Mouse (Mus musculus) hindbrain, embryonic 15.5 days (tissue): Measurements from ENCODE around the gene Grb2. TPM values are rescaled to one million over a fixed set of nuclear protein-coding genes. Genes with fewer than 3 reads are reported as not detected.

ENCODE experiments used
- ATAC-seq: fragments of 200-750 bp; cut with Nextera tagmentation; 2 replicates; pipeline ENCODE4 v1.8.0; 2017; ENCODE audit warnings: low read depth, moderate number of reproducible peaks, moderate TSS enrichment; ENCODE audit not compliant: low FRiP score
- H3K27ac ChIP-seq: fragments of 300-500 bp; sonication (generic); replicated peaks from 2 replicates; pipeline ENCODE4 v1.5.1; 2015; ENCODE audit warnings: mild to moderate bottlenecking, inconsistent platforms
- H3K27me3 ChIP-seq: fragments of 300-500 bp; sonication (generic); 2 replicates; pipeline ENCODE4 v1.6.1; 2015; ENCODE audit warnings: control low read depth, inconsistent platforms
- H3K36me3 ChIP-seq: fragments of 300-500 bp; sonication (generic); 2 replicates; pipeline ENCODE4 v1.6.1; 2015; ENCODE audit warnings: control low read depth, inconsistent platforms
- H3K4me1 ChIP-seq: fragments of 300-500 bp; sonication (generic); replicated peaks from 2 replicates; pipeline ENCODE4 v1.6.1; 2015; ENCODE audit warnings: control low read depth, inconsistent platforms
- H3K4me2 ChIP-seq: fragments of 300-500 bp; sonication (generic); 2 replicates; pipeline ENCODE4 v1.6.1; 2015; ENCODE audit warnings: moderate library complexity, mild to moderate bottlenecking, inconsistent platforms
- H3K4me3 ChIP-seq: fragments of 300-500 bp; sonication (generic); 2 replicates; pipeline ENCODE4 v1.5.1; 2015; ENCODE audit warnings: mild to moderate bottlenecking, inconsistent platforms
- H3K9ac ChIP-seq: fragments of 300-500 bp; sonication (generic); 2 replicates; pipeline ENCODE4 v1.6.1; 2015; ENCODE audit warnings: inconsistent platforms
- H3K9me3 ChIP-seq: fragments of 300-500 bp; sonication (generic); 2 replicates; pipeline ENCODE4 v1.6.1; 2016; ENCODE audit warnings: control low read depth, inconsistent platforms
- WGBS: fragments of 180-500 bp; shearing (Covaris S2); methylation state at CpG from one replicate; pipeline ENCODE4 v1.1.7; 2015; 5-methylcytosine and 5-hydroxymethylcytosine counted together
- polyA plus RNA-seq: library from polyadenylated mRNA; unstranded; fragments of >200 nt; fragmentation: Nextera tagmentation; extraction: Ambion mirVana; gene quantifications from 2 replicates; pipeline ENCODE4 v1.2.1, GENCODE M21; 2015

Grb2 gene
- polyA plus RNA-seq, 1 experiment from 2014 or later = 190 TPM

DNA sequence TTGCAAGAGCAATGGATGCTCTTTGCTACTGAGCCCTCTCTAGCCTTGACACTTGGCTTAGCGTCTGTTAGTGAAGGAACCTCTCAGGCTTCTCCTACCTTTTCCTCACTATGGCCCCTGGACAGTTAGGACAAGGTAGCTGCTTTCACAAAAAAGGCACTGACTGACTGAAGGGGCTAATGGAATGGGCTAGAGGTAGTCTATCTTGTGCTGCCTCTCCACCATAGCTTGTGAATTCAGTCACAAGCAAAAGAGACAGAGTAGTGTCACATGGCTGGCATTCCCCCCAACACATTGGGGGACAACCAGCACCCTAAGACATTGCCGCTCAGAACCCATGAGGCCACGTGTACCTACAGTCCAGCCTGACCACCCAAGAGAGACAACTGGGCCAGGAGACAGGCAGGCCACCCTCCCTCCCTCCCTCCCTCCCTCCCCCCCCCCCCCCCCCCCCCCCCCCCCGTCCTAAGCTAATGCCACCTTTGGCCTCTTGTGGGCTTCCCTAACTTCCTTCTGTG, 68.0 kb downstream of the Grb2 start:
- Histone ChIP-seq H3K36me3 (0 out of 2 replicates have a peak, but pooled peaks cover 3% of the 10 kb centered on the region), H3K27me3 (no peaks in the 10 kb centered on the region), H3K4me2 (no peak overlapping the region), H3K4me3 (no peak overlapping the region), H3K9ac (no peak overlapping the region), H3K27ac (no peak overlapping the region), H3K9me3 (no peaks in the 10 kb centered on the region), H3K4me1 (no peaks in the 10 kb centered on the region)
- no peak for ATAC-seq
- 83% methylated on average over 3 of the region's 4 CpGs for WGBS

GRCm38 (mm10) chr11:115639540-115639939, 68.9 kb downstream of the Grb2 start:
- 92% methylated on average over 4 of the region's 4 CpGs for WGBS
- no peak overlapping the region for H3K27ac ChIP-seq
- H3K4me3 ChIP-seq = no peak overlapping the region
- H3K36me3 ChIP-seq = no peaks in the 10 kb centered on the region
- no peaks in the 10 kb centered on the region for H3K27me3 ChIP-seq
- H3K9me3 ChIP-seq = no peaks in the 10 kb centered on the region
- no peak for ATAC-seq
- no peak overlapping the region for H3K4me2 ChIP-seq
- no peaks in the 10 kb centered on the region for H3K4me1 ChIP-seq
- H3K9ac ChIP-seq = no peak overlapping the region

GRCm38 (mm10) chr11:115638498-115639409, 69.6 kb downstream of the Grb2 start:
- Histone ChIP-seq H3K4me2 (no peak overlapping the region), H3K27ac (no peak overlapping the region), H3K9me3 (no peaks in the 10 kb centered on the region), H3K27me3 (no peaks in the 10 kb centered on the region), H3K36me3 (no peaks in the 10 kb centered on the region), H3K4me3 (no peak overlapping the region), H3K4me1 (no peaks in the 10 kb centered on the region), H3K9ac (no peak overlapping the region)
- 84% methylated on average over 5 of the region's 5 CpGs for WGBS
- ATAC-seq = no peak

DNA sequence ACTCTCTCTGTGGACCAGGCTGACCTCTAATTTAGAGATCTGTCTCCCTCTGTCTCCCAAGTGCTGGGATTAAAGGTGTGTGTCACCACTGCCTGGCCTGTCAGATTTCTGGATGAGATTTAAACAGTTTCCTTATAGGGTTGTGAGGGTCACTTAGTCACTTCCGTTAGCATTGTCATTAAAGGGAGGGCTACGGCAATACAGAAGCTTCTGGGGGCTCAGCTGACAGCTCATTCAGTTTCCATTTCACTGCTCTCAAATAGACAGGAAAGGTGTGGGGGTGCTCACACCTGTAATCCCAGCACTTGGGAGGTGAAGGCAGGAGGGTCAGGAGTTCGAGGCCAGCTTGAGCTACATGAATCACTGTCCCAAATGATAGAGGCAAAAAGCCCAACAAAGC, 71.4 kb downstream of the Grb2 start:
- H3K4me3 ChIP-seq = no peak overlapping the region
- no peak overlapping the region for H3K9ac ChIP-seq
- 83% methylated on average over 3 of the region's 3 CpGs for WGBS
- no peaks in the 10 kb centered on the region for H3K9me3 ChIP-seq
- H3K4me2 ChIP-seq = no peak overlapping the region
- no peak overlapping the region for H3K27ac ChIP-seq
- no peaks in the 10 kb centered on the region for H3K27me3 ChIP-seq
- no peaks in the 10 kb centered on the region for H3K36me3 ChIP-seq
- H3K4me1 ChIP-seq = no peaks in the 10 kb centered on the region
- ATAC-seq = no peak

GRCm38 (mm10) chr11:115635484-115635883, 72.9 kb downstream of the Grb2 start:
- Histone ChIP-seq H3K36me3 (no peaks in the 10 kb centered on the region), H3K9ac (no peak overlapping the region), H3K4me3 (no peak overlapping the region), H3K9me3 (no peaks in the 10 kb centered on the region), H3K4me1 (no peaks in the 10 kb centered on the region), H3K27ac (no peak overlapping the region), H3K4me2 (no peak overlapping the region), H3K27me3 (no peaks in the 10 kb centered on the region)
- ATAC-seq = no peak
- 72% methylated on average over 8 of the region's 8 CpGs for WGBS

GRCm38 (mm10) chr11:115635041-115635440, 73.4 kb downstream of the Grb2 start:
- Histone ChIP-seq H3K36me3 (no peaks in the 10 kb centered on the region), H3K27me3 (no peaks in the 10 kb centered on the region), H3K4me2 (no peak overlapping the region), H3K4me1 (no peaks in the 10 kb centered on the region), H3K4me3 (no peak overlapping the region), H3K9me3 (no peaks in the 10 kb centered on the region), H3K27ac (no peak overlapping the region), H3K9ac (no peak overlapping the region)
- 91% methylated on average over 8 of the region's 8 CpGs for WGBS
- ATAC-seq = no peak

GRCm38 (mm10) chr11:115634109-115634508, 74.3 kb downstream of the Grb2 start:
- no peak overlapping the region for H3K4me3 ChIP-seq

GRCm38 (mm10) chr11:115632862-115633261, 75.5 kb downstream of the Grb2 start:
- Histone ChIP-seq H3K9me3 (no peaks in the 10 kb centered on the region), H3K36me3 (no peaks in the 10 kb centered on the region), H3K4me1 (peaks cover 5% of the 10 kb centered on the region; the same call in 1 of the 2 replicates), H3K4me2 (no peak overlapping the region), H3K9ac (no peak overlapping the region), H3K4me3 (no peak overlapping the region), H3K27me3 (no peaks in the 10 kb centered on the region), H3K27ac (no peak overlapping the region)
- no peak for ATAC-seq
- WGBS = 83% methylated on average over 10 of the region's 10 CpGs

More at GRCm38 (mm10) chr11:115634109-115634508, 74.3 kb downstream of the Grb2 start:
- Histone ChIP-seq H3K27ac (no peak overlapping the region), H3K27me3 (no peaks in the 10 kb centered on the region), H3K9ac (no peak overlapping the region), H3K36me3 (no peaks in the 10 kb centered on the region), H3K4me2 (no peak overlapping the region), H3K4me1 (no peaks in the 10 kb centered on the region), H3K9me3 (no peaks in the 10 kb centered on the region)
- 81% methylated on average over 4 of the region's 4 CpGs for WGBS
- no peak for ATAC-seq

DNA sequence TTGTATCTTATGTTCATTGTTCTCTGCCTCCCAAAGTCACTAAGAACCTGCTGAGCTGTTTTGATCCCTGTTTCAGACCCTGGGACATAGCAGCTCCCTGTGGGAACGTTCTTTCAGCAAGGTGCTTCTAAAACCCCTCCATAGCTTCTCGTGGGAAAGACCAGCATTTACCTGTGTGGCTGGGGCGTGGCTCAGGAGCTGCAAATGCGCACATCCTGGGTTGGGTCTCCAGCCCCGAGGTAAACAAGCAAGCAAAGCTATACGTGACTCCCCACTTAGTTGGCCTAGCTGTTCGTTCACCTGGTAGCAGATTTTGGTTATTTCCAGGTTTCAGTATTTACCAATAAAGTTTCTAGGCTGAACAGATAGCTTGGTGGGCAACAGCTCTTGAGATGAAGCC, 76.2 kb downstream of the Grb2 start:
- H3K4me3 ChIP-seq = no peak overlapping the region
- H3K9me3 ChIP-seq = no peaks in the 10 kb centered on the region
- H3K4me2 ChIP-seq = no peak overlapping the region
- no peak overlapping the region for H3K9ac ChIP-seq
- H3K4me1 ChIP-seq = peaks cover 9% of the 10 kb centered on the region
- no peak overlapping the region for H3K27ac ChIP-seq
- H3K27me3 ChIP-seq = no peaks in the 10 kb centered on the region
- H3K36me3 ChIP-seq = no peaks in the 10 kb centered on the region
- 73% methylated on average over 7 of the region's 7 CpGs for WGBS
- ATAC-seq = no peak

GRCm38 (mm10) chr11:115631505-115631890, 76.9 kb downstream of the Grb2 start:
- Histone ChIP-seq H3K4me2 (no peak overlapping the region), H3K4me1 (peaks cover 16% of the 10 kb centered on the region), H3K9me3 (no peaks in the 10 kb centered on the region), H3K36me3 (no peaks in the 10 kb centered on the region), H3K9ac (no peak overlapping the region), H3K4me3 (no peak overlapping the region), H3K27me3 (no peaks in the 10 kb centered on the region), H3K27ac (no peak overlapping the region)
- 16% methylated on average over 3 of the region's 3 CpGs for WGBS
- ATAC-seq = no peak

- Histone ChIP-seq H3K9ac (no peak overlapping the region), H3K27ac (no peak overlapping the region), H3K4me1 (peaks cover 23% of the 10 kb centered on the region), H3K36me3 (no peaks in the 10 kb centered on the region), H3K4me3 (no peak overlapping the region), H3K4me2 (no peak overlapping the region), H3K9me3 (no peaks in the 10 kb centered on the region), H3K27me3 (no peaks in the 10 kb centered on the region)
- no peak for ATAC-seq
- 50% methylated on average over 16 of the region's 16 CpGs for WGBS
Observed at GRCm38 (mm10) chr11:115630532-115631504, 77.6 kb downstream of the Grb2 start.
